Mouse (Mus musculus): ENCODE data around the gene H2-T23.
"Not testable (repeated sequence)": the region's sequence is repeated elsewhere in the genome, so short reads cannot be mapped to it uniquely, and the experiment has no call there.

Gene H2-T23

DNA sequence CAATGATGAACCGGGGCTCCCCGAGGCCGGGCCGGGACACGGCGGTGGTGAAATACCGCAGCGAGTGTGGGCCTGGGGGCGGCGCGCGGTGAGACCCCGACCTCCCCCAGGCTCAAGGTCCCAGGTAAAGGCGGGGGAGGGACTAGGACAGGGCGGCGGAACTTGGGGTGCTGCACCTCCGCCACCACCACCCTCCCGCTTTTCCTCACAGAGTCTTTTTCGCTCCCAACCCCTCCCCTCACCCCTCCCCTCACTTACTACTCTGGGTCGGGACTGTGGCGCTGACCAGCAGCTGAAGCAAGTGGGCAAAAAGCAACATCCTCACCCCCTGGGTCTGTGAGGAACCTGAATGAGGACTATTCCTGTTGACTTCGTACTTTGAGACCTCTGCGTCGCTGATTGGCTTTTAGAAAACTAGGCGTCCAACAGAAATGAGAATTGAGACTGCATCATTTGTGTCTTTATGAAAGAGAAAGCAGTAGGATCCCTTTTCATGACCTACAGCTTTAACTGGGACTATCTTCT, at the start of gene H2-T23:
TSS of gene H2-T23 (minus strand) at position 505 of the 525 bp plus-strand sequence.
- DNase-seq = peak; percentile 65

- DNase-seq = not testable (repeated sequence)
Observed at GRCm38 (mm10) chr17:36081901-36082300, 49.2 kb upstream of the H2-T23 start.

DNA sequence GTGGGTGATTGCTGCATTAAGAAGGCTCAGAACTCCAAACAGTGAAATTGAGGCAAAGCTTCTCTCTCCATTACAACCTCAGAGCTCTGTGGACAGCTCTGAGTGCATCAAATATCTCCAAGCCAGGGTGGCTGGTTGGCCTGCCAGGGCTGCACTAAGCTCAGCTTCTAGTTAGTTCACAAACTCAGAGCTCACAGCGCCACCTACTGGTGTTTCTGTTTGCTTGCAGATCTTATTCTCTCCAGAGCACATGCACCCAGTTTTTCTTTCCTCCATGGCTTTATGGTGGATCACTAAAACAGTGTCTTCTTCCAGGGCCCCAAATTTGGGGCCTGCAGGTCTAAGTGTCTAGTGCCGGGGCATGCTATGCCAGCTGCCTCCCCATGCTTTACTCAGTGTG, 28.2 kb upstream of the H2-T23 start:
- peak; percentile 86 for DNase-seq

DNA sequence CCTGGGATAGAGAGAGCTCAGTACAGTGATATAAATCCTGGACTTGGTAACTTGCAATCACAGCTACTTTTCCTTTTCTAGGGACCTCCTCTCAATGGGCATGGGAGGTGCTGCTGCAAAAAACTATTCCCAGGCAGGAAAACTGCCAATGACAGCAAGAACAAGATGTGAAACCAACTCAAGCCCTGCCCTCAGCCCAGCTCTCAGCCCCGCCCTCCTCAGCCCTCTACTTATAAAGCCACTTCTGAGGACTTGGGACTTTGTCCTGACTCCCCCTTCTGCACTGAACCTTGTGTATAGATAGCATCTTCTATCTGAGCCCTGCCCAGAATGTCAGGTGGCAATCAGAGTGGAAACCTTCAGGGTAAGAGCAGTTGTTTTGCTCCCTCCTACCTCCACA, 25.7 kb upstream of the H2-T23 start, which contains the start of gene Gm11127:
TSS of gene Gm11127 (minus strand) at position 10 of the 400 bp plus-strand sequence.
- peak; percentile 30 for DNase-seq

DNA sequence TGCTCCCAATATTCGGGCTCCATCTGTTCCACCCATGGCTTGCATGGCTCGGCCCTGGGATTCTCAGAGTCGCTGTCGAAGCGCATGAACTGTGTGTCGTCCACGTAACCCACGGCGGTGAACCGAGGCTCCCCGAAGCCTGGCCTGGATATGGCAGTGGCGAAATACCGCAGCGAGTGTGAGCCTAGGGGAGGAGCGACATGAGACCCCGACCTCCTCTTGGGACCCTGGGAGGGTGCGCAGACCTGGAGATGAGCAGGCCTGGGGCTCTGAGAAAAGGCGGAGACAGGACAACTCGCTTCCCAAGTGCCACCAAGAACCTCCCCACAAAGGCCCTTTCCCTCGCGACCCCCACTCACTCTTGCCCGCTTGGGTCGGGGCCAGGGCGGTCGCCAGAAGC, 25.3 kb upstream of the H2-T23 start:
- DNase-seq = not testable (repeated sequence)

GRCm38 (mm10) chr17:36043286-36043685, 10.6 kb upstream of the H2-T23 start:
- DNase-seq = no peak

DNA sequence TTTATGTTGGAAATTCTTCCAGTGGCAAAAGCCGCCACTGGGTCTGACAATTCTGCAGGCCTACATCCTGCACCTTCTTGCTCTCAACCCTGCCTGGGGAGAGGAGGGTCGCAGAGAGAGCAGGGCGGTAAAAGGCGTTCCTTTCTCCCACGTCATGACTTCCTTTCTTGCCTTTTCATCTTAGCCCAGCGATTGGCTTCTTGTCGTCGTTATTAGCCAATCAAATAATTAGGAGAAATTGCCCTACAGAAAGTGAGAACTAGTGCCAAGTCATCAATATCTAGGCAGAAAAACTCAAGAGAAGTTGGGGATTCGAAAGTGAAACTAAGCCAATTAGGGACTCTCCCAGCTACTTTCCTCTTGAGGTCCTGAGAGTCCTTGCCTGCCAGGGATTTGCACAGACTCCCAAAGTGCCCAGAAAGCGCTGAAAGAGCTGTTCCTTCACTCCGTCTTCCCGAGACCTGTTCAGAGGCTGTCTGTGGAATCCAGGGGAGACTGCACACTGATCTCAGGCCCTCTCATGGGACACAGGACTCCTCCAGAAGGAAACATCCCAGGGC, 10.0 kb upstream of the H2-T23 start, which contains the start of the genes H2-T22 and Gm6034:
TSS of gene H2-T22 (minus strand) at position 138 of the 560 bp plus-strand sequence.
TSS of gene Gm6034 (plus strand) at position 352 of the 560 bp plus-strand sequence.
- peak; percentile 76 for DNase-seq

GRCm38 (mm10) chr17:36042055-36042454, 9.4 kb upstream of the H2-T23 start:
- not testable (repeated sequence) for DNase-seq

- DNase-seq = not testable (repeated sequence)
Observed at GRCm38 (mm10) chr17:36040604-36041003, 7.9 kb upstream of the H2-T23 start.

DNA sequence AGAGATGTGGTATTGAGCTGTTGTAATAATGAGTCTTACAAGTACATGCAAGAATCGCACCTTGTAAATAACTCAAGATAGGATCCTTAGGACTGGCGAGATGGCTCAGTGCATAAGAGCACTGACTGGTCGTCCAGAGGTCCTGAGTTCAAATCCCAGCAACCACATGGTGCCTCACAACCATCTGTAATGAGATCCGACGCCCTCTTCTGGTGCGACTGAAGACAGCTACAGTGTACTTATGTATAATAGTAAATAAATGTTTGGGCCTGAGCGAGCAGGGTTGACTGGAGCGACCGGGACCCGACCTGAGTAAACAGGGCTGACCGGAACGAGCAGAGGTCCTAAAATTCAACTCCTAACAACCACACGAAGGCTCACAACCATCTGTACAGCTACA, 3.5 kb upstream of the H2-T23 start:
- not testable (repeated sequence) for DNase-seq

- DNase-seq = peak; percentile 74
Observed at GRCm38 (mm10) chr17:36035010-36035638, 2.5 kb upstream of the H2-T23 start.

- not testable (repeated sequence) for DNase-seq
Observed at GRCm38 (mm10) chr17:36034524-36034923, 1.9 kb upstream of the H2-T23 start.

DNA sequence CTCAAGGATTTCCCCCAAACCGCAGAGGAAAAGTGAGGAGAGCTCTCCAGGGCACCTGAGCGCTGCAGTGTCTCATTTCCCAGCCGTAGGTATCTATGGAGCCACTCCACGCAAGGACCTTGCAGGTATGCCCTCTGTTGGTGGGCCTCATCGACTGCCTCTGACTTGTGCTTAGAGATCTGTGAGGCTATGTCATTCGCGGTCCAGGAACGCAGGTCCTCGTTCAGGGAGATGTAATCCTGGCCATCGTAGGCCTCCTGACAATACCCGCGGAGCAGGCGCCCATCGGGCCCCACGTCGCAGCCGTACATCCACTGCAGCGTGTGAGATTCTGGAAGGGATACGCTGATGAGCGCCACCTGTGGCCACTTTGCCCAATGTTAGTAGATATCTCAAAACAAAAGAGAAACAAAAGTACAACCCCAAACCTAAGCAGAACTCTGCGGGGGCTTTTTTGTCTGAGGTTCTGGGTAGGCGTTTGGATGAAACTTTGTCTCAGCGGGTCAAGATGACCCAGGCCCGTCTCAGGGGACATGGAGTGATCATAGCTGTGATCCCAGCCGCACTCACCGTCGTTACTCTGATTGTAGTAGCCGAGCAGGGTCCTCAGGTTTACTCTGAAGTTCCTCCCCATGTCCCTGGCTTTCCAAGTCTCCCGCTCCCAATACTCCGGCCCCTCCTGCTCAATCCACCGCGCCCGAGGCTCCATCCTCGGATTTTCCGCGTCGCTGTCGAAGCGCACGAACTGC, 898 bp downstream of the H2-T23 start:
- DNase-seq = peak; percentile 85

- DNase-seq = not testable (repeated sequence)
Observed at GRCm38 (mm10) chr17:36030703-36031582, 1.7 kb downstream of the H2-T23 start.

DNA sequence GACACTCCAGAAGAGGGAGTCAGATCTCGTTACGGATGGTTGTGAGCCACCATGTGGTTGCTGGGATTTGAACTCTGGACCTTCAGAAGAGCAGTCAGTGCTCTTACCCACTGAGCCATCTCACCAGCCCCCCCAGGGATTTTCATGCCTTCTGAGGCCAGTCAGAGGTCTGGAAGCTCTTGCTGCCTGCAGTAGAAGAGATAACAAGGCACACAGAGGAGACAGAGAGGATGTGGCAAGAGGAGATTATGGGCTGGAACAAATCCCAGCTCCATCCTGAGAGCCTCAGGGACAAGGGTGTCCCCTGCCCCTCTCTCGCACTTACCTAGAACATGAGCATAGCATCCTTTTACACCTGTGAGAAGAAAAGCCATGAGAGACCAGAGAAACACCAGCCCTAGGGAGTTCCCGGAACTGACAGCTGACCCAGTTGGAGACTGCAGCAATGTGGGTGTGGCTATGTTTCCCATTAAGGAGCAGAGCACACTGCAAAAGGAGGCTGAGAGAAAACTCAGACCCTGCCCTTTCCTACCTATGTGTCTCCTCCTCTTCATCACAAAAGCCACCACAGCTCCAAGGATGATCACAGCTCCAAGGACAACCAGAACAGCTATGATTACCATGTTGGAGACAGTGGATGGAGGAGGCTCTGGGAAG, 2.5 kb downstream of the H2-T23 start:
- not testable (repeated sequence) for DNase-seq

GRCm38 (mm10) chr17:36028879-36029619, 3.6 kb downstream of the H2-T23 start:
- DNase-seq = no peak

GRCm38 (mm10) chr17:36027663-36028062, 5.0 kb downstream of the H2-T23 start:
- no peak for DNase-seq

DNA sequence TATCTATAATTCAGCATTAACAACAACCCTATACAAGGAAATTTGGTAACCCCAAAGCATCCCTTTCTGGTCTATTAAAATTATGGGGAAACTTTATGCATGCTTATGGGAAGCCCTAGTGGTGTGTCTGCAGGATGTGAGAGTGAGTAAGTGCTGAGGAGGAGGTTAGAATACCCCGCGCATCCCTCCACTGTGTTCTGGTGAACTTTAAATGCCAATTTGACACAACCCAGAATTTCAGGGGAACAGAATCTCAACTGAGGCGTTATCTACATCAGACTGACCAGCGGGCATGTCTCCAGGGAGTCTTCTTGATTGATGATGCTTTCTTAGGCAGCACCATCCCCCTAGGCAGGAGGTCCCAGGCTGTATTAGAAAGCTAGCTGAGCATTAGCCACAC, 6.8 kb downstream of the H2-T23 start:
- no peak for DNase-seq

DNA sequence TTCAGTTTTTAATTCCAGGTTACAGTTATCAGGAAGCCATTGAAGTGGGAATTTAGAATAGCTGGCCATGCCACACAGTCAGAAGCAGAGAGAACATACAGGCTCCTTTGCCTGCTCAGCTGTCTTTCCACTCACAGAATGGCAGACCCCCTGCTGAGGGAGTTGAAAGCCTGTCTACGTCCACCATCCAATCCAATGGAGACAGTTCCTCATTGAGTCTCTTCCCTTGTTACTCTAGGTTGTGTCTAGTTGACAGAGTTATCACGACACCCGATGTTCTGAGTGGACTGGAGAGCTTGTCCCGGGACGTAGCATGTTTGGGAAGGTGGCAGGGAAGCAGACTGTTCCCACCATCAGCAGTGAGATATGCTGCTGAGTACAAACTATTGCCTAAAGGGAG, 7.5 kb downstream of the H2-T23 start:
- no peak for DNase-seq

GRCm38 (mm10) chr17:36023710-36024654, 8.7 kb downstream of the H2-T23 start:
- DNase-seq = peak; percentile 42
